Mouse (Mus musculus) left cerebral cortex, postnatal 25 days (tissue): ENCODE results near the gene Ldhc. TPM values are rescaled to one million over a fixed set of nuclear protein-coding genes. Genes with fewer than 3 reads are reported as not detected.
"Not testable (repeated sequence)": the region's sequence is repeated elsewhere in the genome, so short reads cannot be mapped to it uniquely, and the experiment has no call there.

ENCODE experiments used
- DNase-seq, 2 experiments: peaks; one replicate each; pipeline ENCODE4 v3.0.0; 2022; ENCODE audit warnings: low spot score in 2 of 2, mixed read lengths in 1 of 2
- intact Hi-C: fragments of 180-260 bp; cut with DNase I; formaldehyde crosslinking; loops from one replicate; pipeline ENCODE4 v1.15.1; 2025
- total RNA-seq, 2 experiments: library from RNA; stranded (reverse); gene quantifications; 2 replicates each; pipeline ENCODE4 v1.2.3; 2021

Ldhc gene
- not detected for total RNA-seq

DNA sequence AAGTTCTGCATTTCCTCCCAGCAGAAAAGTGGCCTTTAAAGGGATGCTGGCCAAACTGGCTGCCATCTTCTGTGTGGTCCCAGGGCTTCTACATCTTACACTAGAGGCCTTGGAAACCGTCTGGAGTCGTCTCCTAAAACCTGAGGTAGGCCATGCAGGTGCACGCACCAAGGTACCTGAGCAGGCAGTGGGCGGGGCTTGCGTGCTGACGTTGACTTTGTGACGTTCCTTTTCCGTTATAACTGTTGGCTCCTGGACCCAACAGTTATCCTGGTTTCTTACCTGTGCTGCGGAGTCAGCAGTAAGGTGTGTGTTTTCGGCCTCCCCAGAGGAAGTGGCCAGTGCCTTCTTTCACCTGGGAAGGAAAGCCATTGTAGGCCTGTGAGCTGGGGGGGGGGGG lies at the start of gene Ldhc:
Ldhc (plus strand) TSS at position 208 of the 400 bp plus-strand sequence.
- intact Hi-C loops = no loop called here
- DNase-seq = no peak

DNA sequence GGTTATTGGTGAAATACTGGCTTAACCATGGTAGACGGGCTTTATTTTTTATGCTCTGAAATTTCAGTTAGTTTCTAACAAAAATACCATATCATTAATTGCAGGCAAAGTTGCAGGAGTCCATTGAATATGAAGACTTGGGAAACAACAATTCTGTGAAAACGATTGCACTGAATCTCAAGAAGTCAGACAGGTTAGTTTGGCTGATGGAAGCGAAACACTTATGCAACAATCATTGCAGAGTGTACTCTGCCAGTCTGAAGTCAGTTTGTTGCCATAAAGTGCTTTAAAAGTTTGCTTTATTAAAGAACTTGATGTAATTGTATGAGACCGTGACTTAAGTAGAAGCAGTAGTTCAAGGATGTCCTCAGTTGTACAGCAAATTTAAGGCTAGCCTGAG lies 47.0 kb upstream of the Ldhc start:
- intact Hi-C loops = loop anchor here (2.0 kb wide), 1 partner anchor 39 kb away; no protein-coding TSS in a partner anchor
- no peak for DNase-seq

DNA sequence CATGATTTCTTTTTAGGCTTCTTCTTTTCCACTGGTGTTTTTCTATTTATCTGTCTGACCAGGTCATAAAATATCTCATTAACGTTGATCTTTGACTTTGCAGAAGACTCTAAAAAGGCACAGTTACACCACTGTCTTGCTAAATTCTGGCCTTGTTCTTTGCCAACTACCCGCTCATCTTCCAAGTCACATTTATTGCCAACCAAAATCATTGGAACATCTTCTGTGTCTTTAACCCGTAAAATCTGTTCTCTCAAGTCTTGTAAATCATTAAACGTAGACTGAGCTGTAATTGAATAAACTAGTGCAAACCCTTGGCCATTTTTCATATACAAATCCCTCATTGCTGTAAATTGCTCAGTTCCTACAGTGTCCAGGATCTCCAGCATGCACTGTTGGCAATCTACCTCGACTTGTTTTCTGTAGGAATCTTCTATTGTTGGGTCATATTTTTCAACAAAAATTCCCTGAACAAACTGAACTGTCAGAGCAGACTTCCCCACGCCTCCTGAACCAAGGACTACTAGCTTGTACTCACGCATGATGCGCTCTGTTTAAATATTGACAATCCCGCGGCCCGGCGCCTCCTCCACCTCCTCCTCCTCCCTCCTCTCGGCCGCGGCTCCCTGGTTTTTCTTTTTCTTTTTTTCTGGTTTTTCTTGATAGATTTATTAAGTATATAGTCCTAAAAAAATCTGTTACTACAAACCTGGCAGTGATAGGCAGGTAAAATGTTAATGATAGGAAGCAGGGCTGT lies 39.9 kb upstream of the Ldhc start:
- intact Hi-C loops = loop anchor here (1.0 kb wide), 1 partner anchor 10 kb away; no protein-coding TSS in a partner anchor
- DNase-seq = not testable (repeated sequence)

DNA sequence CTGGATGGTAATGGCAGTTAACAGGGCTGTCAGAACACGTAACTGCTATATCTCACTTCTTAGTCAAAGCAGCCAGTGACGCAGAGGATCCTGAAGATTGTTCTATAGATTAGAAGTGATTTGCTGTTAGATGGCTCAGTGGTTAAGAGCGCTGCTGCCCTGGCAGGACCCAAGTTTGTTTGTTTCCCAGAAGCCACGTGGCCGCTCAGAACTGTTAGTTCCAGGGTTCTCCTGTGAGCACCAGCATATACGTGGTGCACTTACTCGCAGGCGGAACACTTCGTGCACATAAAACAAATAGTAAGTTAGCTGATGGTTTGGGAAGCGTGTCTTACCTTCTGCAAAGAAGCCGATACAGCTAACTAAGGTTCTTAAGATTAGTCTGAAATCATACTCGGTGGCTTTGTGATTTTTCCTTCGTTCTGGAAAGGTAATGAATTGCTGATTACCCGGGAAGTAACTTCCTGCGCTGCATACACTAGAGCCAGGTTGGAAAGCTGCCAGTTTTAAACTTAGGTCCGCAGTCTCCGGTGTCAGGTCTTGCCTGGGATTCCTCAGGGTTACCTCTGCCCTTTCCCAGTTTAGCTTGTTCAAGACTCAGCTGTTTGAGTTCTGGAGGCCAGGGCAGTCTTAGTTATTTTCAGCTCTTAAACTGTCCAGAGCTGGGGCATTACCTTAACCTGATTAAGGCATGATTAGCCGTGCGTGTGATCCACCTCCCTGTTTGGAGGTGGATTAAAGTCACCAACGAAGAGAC lies 33.8 kb upstream of the Ldhc start:
- no peak for DNase-seq
- intact Hi-C loops = no loop called here

DNA sequence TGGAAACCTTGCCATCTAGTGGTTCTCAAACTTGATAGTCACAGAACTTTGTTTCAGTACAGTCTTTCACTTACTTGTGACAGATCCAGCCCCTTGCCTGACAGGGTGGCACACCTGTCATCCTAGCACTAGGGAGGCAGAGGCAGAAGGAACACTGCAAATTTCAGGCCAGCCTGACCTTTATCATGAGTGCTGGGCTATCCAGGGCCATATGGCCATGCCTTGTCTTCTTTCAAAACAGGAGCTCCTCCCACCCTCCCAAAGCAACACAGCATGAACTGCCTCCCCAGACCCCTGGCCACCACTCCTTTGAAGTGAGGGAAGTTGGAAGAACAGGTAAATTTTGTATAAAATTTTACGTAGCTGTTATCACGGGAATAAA lies 33.2 kb upstream of the Ldhc start:
- no peak for DNase-seq
- intact Hi-C loops = no loop called here

DNA sequence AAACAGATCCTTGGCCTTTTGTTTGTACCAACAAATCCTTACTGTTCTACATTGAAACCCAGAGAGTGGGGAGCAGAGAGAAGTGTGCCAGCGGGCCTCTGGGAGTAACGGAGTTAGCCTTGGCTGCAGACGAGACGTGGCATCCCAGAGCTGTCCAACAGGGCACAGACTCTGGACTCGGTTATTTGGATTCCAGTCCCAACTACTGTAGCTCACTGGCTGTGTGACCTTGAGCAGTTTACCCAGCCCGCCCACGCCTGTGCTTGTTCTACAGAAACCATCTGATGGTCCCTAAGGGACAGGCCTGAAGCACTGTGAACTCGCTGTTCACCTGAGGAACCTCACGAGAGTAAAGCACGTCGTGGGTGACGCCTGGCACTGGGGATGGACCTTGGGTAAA lies 31.1 kb upstream of the Ldhc start:
- no peak for DNase-seq
- intact Hi-C loops = no loop called here

DNA sequence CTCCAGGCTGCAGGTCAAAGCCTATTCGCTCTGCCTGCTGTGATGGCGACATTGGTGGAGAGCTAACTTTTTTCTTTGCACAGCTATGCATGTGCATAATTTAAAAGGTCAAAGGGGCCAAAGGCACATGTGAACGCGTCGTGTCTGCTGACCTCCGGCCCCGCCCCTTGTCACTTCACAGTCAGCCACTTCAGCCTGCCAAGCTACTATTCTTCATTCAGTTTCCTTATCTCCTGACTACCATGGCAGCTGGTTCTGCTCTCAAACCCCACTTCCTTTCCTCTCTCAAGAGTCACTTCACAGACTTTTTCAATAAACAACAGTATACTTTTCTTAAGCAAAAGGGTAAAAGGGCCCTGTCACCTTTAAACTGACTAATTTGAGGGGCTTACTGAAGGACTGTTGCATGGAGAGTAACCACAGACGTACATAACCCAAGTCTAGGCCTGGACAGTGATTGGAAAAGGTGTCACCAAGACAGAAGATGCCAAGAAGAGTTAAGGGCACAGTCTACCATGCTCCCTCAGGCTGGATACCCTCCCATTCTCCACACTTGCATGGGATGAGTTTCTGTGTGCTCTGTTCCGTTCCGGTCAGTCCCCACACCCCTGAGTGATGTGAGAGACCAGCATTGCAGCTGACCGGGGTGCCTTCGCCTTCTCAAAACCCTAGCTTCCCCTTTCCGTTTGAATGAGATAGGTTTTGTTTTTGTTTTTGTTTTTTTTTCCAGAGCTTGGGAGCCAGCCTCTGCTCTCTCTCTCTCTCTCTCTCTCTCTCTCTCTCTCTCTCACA lies 30.0 kb upstream of the Ldhc start:
- intact Hi-C loops = loop anchor here (1.0 kb wide), 1 partner anchor 11 kb away; no protein-coding TSS in a partner anchor

DNA sequence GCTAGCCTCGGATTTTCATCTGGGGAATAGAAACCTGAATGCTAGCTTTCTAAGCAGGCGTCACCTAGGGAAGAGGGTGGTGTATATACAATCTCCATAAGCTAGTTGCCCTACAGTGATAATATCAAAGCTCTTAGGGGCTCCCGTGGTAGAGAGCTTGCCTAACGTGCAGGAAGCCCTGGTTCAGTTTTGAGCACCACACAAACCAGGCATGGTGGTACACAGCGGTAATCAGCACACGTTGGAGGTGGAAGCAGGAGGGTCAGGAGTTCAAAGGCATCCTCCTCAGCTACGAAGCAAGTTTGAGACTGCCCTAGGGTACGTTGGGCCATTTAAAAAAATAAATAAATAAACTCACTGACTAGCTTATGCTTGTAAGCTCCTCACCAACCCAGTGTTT lies 29.3 kb upstream of the Ldhc start:
- no peak for DNase-seq
- intact Hi-C loops = loop anchor here (1.0 kb wide), 1 partner anchor 11 kb away; no protein-coding TSS in a partner anchor

More for the DNA sequence above, 30.0 kb upstream of the Ldhc start:
- no peak for DNase-seq

DNA sequence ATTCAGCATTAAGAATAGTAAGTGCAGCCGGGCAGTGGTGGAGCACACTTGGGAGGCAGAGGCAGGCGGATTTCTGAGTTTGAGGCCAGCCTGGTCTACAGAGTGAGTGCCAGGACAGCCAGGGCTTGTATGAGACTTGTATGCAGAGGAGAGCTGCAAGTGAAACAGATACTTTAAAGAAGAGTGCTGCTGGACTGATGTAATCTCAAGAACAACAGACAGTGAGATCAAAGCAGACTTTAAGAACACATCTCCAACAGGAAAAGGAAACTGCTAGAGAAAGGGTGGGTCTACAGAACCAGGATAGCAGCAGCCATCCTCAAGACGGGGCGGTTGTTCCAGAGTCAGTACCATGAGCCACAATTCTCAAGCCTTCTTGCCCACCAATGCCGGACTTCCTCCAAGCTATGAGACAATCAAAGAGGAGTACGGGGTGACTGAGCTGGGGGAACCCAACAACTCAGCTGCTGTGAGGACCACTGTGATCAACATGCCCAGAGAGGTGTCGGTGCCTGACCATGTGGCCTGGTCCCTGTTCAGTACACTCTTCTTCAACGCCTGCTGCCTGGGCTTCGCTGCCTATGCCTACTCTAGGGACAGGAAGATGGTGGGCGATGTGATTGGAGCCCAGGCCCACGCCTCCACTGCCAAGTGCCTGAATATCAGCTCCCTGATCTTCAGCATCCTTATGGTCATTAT lies 28.7 kb upstream of the Ldhc start:
- intact Hi-C loops, DNase-seq: not testable (repeated sequence)

DNA sequence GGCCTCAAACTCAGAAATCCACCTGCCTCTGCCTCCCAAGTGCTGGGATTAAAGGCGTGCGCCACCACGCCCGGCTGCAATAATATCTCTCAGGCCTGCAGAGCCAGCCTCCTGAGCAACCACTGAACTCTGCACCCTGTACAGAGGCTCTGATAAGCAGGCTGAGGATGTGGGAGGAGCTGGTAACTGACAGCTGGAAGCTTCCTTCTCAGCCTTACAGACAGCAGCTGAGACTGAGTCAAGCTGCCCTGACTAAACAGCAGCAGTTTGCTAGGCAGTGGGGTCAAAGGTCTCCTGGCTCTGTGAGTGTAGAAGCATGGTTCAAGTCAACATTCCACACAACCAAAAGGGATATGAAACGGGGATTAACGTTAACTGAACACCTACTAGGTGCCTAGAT lies 27.7 kb upstream of the Ldhc start:
- intact Hi-C loops = no loop called here
- no peak for DNase-seq

DNA sequence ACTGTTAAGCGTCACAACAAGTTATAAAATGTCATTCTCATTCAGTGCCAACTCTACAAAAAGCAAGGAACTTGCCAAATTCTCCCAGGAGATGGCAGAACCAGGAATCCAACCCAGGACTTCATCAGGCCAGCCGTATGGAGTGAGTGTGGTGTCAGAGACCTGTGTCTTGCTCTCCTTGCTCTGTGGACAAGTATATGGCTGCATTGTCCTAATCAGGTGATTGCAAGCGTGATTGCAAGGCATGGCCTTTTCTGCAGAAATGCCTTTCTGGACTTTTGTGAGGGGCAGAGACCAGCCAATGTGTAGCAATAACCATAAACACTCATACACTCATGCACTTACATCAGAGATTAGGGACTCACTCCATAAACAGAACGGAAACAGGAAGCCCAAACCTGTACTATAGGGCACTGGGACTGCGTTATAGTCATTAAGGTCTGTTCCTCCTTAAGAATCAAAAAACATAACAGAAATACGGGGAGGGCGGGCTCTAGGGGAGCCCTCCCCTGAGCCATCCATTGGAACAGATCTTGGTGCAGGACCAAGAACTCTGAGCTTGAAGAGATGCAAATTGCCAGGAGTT lies 27.2 kb upstream of the Ldhc start:
- DNase-seq = no peak
- intact Hi-C loops = no loop called here

DNA sequence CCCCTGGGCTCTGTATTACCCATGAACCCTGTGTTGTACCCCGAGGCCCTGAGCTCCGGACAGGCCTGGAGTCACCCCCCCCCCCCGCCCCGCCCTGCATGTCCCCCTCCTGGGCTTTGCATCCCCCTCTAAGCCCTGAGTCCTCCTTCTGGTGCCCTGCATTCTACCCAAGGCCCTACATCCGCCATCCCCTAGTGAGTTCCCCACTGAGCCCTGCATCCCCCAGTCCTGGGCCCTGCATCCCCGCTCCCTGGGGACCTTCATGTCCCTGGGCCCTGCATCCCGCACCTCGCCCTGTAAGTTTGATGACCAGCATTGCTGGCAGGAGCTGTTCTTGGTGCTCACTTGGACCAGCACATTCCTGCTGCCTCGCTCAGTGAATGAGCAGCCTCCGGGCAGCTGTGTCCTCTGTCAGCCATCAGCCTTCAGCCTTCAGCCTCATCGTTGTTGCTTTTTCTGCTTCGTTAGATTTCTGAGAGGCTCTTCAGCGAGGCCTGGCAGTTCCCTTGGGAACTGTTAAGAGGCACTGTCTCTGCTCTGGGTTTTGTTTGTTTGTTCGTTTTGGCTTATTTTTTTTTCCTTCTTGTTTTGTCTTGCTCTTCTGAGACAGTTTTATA lies 25.9 kb upstream of the Ldhc start:
- no peak for DNase-seq
- intact Hi-C loops = no loop called here

DNA sequence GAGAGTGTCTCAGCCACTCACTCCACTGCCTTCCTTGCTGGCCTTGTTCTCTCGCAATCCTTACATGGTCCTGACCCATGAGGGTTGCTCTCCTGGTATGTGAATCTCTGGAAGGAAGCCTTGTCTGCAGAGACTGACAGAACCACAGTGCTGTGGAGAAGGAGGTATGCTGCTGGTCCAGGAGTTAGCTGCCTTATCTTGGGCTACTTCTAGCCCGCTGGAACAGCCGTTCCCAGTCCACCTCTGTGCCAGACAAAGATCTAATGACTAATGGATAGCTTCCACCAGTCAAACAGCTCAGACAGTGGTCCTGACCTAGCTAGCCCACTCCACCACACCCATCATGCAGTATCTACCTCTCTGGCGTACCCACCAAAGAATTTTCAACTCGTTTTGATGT lies 24.6 kb upstream of the Ldhc start:
- no peak for DNase-seq
- intact Hi-C loops = no loop called here

DNA sequence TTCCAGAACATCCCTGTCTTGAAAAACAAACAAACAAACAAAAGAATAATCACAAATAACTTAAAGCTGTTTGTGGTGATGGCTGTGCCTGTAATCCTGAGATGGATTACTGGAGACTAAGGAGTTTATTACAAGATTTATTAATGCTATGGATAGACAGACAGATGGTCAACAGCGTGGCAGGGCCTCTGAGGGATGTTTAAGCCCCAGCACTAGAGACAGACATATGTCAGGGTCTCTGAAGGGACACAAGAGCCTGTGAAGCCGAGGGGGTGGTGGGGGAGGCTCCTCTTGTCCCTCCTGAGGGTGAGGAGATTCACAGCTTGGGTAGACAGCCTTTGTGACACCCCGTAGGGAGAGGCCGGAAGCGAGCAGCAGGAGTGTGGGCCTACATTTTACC lies 23.9 kb upstream of the Ldhc start:
- intact Hi-C loops = no loop called here
- DNase-seq = no peak

DNA sequence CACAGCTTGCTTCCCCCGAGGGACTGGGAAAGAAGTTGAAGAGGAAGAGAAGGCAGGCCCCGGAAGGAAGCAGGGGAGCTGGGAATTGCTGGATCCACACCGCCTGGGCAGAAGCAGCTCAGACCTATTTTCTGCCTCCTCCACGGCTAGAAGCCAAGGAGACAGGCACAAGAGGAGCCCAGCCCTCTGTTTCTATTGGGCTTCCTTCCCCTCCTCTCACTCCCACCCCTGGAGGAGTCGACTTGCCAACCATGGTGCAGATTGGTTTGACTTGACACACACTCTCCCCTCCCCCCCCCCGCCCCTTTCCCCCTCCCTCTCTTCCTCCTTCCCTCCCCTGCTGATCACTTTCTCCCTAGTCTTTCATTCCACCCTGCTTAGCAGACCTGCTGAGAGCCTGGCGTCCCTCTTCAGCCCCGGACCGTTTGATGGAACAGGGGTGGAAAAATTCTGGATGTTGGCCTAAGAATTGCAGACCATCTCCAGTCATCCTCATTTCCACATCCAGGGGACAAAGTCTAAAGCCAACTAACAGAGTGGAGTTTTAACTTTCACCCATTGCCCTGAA lies 22.8 kb upstream of the Ldhc start:
- intact Hi-C loops = no loop called here
- DNase-seq = peak in 1 of 2 experiments; percentile 75

DNA sequence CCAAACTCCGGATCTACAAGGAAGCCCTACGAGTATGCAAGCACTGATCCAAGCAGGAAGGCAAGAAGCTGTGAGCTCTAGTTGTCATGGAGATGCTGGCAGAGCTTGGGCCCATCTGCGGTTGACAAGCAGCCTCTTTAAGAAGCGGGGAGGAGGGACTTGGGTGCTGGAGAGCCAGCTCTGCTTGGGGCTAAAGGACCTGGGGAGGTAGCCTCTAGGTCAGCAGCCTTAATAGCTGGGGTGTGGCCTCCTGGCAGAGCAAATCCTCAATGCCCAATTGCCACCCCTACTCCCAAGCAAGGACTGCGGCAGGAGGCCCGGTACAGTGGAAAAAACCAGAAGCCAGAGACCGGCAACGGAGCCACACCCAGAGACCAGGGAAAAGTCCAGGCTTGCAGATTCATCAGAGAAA lies 22.1 kb upstream of the Ldhc start:
- intact Hi-C loops = no loop called here
- DNase-seq = peak; percentile 84 to 95

DNA sequence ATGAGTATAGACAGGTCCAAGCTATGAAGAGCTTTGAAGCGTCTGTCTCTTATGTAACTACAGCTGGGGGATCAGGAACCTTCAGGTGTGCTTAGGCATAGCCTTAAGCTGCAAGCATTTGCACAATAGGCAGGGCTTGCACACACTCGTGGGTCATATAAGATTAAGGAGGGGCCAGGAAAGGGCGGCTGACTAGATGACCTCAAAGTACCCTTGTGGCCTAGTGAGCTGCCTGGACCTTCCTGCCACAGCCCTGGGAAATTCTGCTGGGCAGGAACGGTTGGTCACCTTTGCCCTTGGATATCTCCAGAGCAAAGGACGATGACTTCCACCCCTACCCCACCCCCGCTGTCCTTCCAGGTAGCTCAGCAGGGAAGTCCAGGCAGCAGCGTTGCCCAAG lies 21.6 kb upstream of the Ldhc start:
- DNase-seq = peak in 1 of 2 experiments; percentile 25
- intact Hi-C loops = no loop called here

DNA sequence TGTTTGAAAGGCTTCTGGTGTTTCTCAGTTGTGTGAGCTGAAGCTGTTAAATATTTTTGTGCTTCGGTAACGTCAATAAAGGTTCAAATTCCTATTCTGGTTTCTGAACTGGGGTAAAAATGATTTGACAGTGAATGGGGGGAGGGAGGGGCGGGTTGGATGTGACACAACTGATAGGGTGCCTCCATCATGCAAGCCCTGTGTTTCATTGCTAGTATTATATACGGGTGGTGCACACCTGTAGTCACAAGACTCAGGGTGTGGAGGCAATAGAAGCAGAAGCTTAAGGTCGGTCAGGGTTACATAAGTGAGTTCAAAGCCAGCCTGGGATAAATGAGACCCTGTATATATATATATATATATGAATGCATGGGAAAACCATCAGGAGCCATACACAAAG lies 21.1 kb upstream of the Ldhc start:
- intact Hi-C loops = no loop called here
- DNase-seq = no peak

DNA sequence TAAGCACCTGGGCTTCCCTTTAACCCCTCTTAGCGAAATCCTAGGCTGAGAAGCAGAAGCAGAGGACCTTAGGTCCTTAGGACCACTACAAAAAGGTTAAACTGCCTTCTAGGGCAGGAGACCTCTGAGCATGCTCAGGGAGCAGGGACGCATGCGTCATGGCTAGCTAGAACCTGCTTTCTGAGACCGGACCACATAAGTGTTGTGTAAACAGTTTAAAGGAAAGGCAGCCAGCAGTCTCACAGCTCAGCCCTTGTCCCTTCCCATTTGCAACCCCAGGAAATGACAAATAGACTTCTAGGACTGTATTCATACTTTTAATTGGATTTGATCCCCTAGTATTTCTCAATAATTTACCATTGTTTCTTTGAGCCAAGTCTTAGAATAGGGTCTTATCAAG lies 20.7 kb upstream of the Ldhc start:
- no peak for DNase-seq
- intact Hi-C loops = no loop called here
